Mouse (Mus musculus) lung, embryonic 14.5 days (tissue): ENCODE measurements at regions not wholly inside any gene's neighbourhood (a gene's known extent, or its start where the extent isn't known, plus 50 kb on each side); places are given as distances from the start of the nearest gene placed in this dataset.

Source experiments
- ATAC-seq: fragments of 200-750 bp; cut with Nextera tagmentation; 2 replicates; pipeline ENCODE4 v1.8.0; 2017; ENCODE audit warnings: mild to moderate bottlenecking, moderate TSS enrichment, moderate library complexity; ENCODE audit not compliant: insufficient read depth
- DNase-seq: peaks from one replicate; pipeline ENCODE4 v3.0.0-alpha.2; 2015
- H3K27ac ChIP-seq: fragments of 300-500 bp; sonication (generic); 2 replicates; pipeline ENCODE4 v1.5.1; 2014; ENCODE audit warnings: low read depth, mild to moderate bottlenecking, moderate library complexity
- H3K27me3 ChIP-seq: fragments of 300-500 bp; sonication (generic); 2 replicates; pipeline ENCODE4 v1.6.1; 2014; ENCODE audit warnings: low read length, control low read depth; ENCODE audit not compliant: insufficient read depth
- H3K36me3 ChIP-seq: fragments of 300-500 bp; sonication (generic); 2 replicates; pipeline ENCODE4 v1.6.1; 2014; ENCODE audit warnings: control low read depth; ENCODE audit not compliant: insufficient read depth
- H3K4me1 ChIP-seq: fragments of 300-500 bp; sonication (generic); 2 replicates; pipeline ENCODE4 v1.6.1; 2014; ENCODE audit warnings: antibody characterized with exemption, control low read depth; ENCODE audit not compliant: insufficient read depth
- H3K4me2 ChIP-seq: fragments of 300-500 bp; sonication (generic); 2 replicates; pipeline ENCODE4 v1.6.1; 2014; ENCODE audit warnings: mild to moderate bottlenecking
- H3K4me3 ChIP-seq: fragments of 300-500 bp; sonication (generic); 2 replicates; pipeline ENCODE4 v1.5.1; 2014; ENCODE audit warnings: low read depth, low read length
- H3K9ac ChIP-seq: fragments of 300-500 bp; sonication (generic); 2 replicates; pipeline ENCODE4 v1.6.1; 2014
- H3K9me3 ChIP-seq: fragments of 300-500 bp; sonication (generic); 2 replicates; pipeline ENCODE4 v1.6.1; 2016; ENCODE audit warnings: low read depth, low read length, control low read depth
- CTCF ChIP-seq: IDR thresholded peaks from 2 replicates; pipeline ENCODE4 v1.5.1; 2016; ENCODE audit warnings: antibody characterized with exemption, low read depth
- WGBS: fragments of 180-500 bp; shearing (Covaris S2); extraction: QIAGEN DNeasy Blood & Tissue Kit; methylation state at CpG from one replicate; pipeline ENCODE4 v1.1.7; 2014; 5-methylcytosine and 5-hydroxymethylcytosine counted together

- ATAC-seq (no peak), DNase-seq (no peak)
- Histone ChIP-seq H3K36me3 (no peaks in the 10 kb centered on the region), H3K27ac (no peak overlapping the region), H3K4me2 (no peak overlapping the region), H3K27me3 (no peaks in the 10 kb centered on the region), H3K4me3 (no peak overlapping the region), H3K9me3 (no peaks in the 10 kb centered on the region), H3K9ac (no peak overlapping the region), H3K4me1 (no peaks in the 10 kb centered on the region)
- TF ChIP-seq CTCF = no peak
- WGBS = 70% methylated on average over 5 of the region's 5 CpGs
Observed at GRCm38 (mm10) chr8:96174996-96175395, 286.6 kb upstream of the Got2 start.

GRCm38 (mm10) chr8:96164933-96165332 is 276.6 kb upstream of the Got2 start:
- no peak overlapping the region for H3K27ac ChIP-seq
- H3K9me3 ChIP-seq = no peaks in the 10 kb centered on the region
- no peaks in the 10 kb centered on the region for H3K4me1 ChIP-seq
- ATAC-seq = no peak
- no peak overlapping the region for H3K4me2 ChIP-seq
- H3K36me3 ChIP-seq = no peaks in the 10 kb centered on the region
- H3K4me3 ChIP-seq = no peak overlapping the region
- TF ChIP-seq CTCF = no peak
- 87% methylated on average over 8 of the region's 8 CpGs for WGBS
- no peaks in the 10 kb centered on the region for H3K27me3 ChIP-seq
- no peak for DNase-seq
- H3K9ac ChIP-seq = no peak overlapping the region

- no peak overlapping the region for H3K4me2 ChIP-seq
- H3K4me1 ChIP-seq = no peaks in the 10 kb centered on the region
- peak; percentile 49; the same call in 1 of the 2 replicates for ATAC-seq
- no peak overlapping the region for H3K9ac ChIP-seq
- no peak overlapping the region for H3K4me3 ChIP-seq
- H3K27me3 ChIP-seq = no peaks in the 10 kb centered on the region
- TF ChIP-seq CTCF = no peak
- H3K36me3 ChIP-seq = no peaks in the 10 kb centered on the region
- no peak overlapping the region for H3K27ac ChIP-seq
- no peaks in the 10 kb centered on the region for H3K9me3 ChIP-seq
- DNase-seq = peak; percentile 44
- WGBS = 22% methylated on average over 6 of the region's 6 CpGs
Observed at GRCm38 (mm10) chr8:96159899-96160298, 271.6 kb upstream of the Got2 start.

GRCm38 (mm10) chr8:96152496-96153250 is 264.3 kb upstream of the Got2 start:
- peak; percentile 61 for DNase-seq
- no peak overlapping the region for H3K27ac ChIP-seq
- no peaks in the 10 kb centered on the region for H3K4me1 ChIP-seq
- no peak overlapping the region for H3K4me2 ChIP-seq
- no peak overlapping the region for H3K9ac ChIP-seq
- H3K27me3 ChIP-seq = no peaks in the 10 kb centered on the region
- H3K36me3 ChIP-seq = no peaks in the 10 kb centered on the region
- no peaks in the 10 kb centered on the region for H3K9me3 ChIP-seq
- H3K4me3 ChIP-seq = no peak overlapping the region
- 38% methylated on average over 12 of the region's 12 CpGs for WGBS
- peak; percentile 87 for TF ChIP-seq CTCF
- no peak for ATAC-seq

GRCm38 (mm10) chr8:96152056-96152455 is 263.7 kb upstream of the Got2 start:
- no peak for ATAC-seq
- 73% methylated on average over 10 of the region's 10 CpGs for WGBS
- Histone ChIP-seq H3K4me2 (no peak overlapping the region), H3K9me3 (no peaks in the 10 kb centered on the region), H3K4me3 (no peak overlapping the region), H3K27ac (no peak overlapping the region), H3K9ac (no peak overlapping the region), H3K36me3 (no peaks in the 10 kb centered on the region), H3K4me1 (no peaks in the 10 kb centered on the region), H3K27me3 (no peaks in the 10 kb centered on the region)
- no peak for TF ChIP-seq CTCF
- no peak for DNase-seq

- no peaks in the 10 kb centered on the region for H3K27me3 ChIP-seq
- H3K4me1 ChIP-seq = no peaks in the 10 kb centered on the region
- no peak overlapping the region for H3K9ac ChIP-seq
- ATAC-seq (no peak), DNase-seq (no peak)
- no peaks in the 10 kb centered on the region for H3K9me3 ChIP-seq
- H3K36me3 ChIP-seq = no peaks in the 10 kb centered on the region
- no peak overlapping the region for H3K4me2 ChIP-seq
- 42% methylated on average over 16 of the region's 16 CpGs for WGBS
- TF ChIP-seq CTCF = no peak
- no peak overlapping the region for H3K4me3 ChIP-seq
- H3K27ac ChIP-seq = no peak overlapping the region
Observed at GRCm38 (mm10) chr8:96151065-96151472, 262.7 kb upstream of the Got2 start.

GRCm38 (mm10) chr8:96132183-96132582 is 243.8 kb upstream of the Got2 start:
- DNase-seq (no peak), ATAC-seq (no peak)
- Histone ChIP-seq H3K9me3 (no peaks in the 10 kb centered on the region), H3K27me3 (no peaks in the 10 kb centered on the region), H3K27ac (no peak overlapping the region), H3K4me3 (no peak overlapping the region), H3K36me3 (no peaks in the 10 kb centered on the region), H3K4me1 (no peaks in the 10 kb centered on the region), H3K9ac (no peak overlapping the region), H3K4me2 (no peak overlapping the region)
- 50% methylated on average over 5 of the region's 5 CpGs for WGBS
- no peak for TF ChIP-seq CTCF
